Mouse (Mus musculus) forebrain, embryonic 15.5 days (tissue): ENCODE measurements around the gene Dhcr24. TPM values are rescaled to one million over a fixed set of nuclear protein-coding genes. Genes with fewer than 3 reads are reported as not detected.

ENCODE experiments used
- ATAC-seq: fragments of 200-750 bp; cut with Nextera tagmentation; replicated peaks from 2 replicates; pipeline ENCODE4 v1.8.0; 2017; ENCODE audit warnings: mild to moderate bottlenecking, moderate TSS enrichment, moderate library complexity
- H3K27ac ChIP-seq: fragments of 300-500 bp; sonication (generic); replicated peaks from 2 replicates; pipeline ENCODE4 v1.5.1; 2015; ENCODE audit warnings: mild to moderate bottlenecking, inconsistent platforms
- H3K27me3 ChIP-seq: fragments of 300-500 bp; sonication (generic); 2 replicates; pipeline ENCODE4 v1.6.1; 2015; ENCODE audit warnings: inconsistent platforms
- H3K36me3 ChIP-seq: fragments of 300-500 bp; sonication (generic); 2 replicates; pipeline ENCODE4 v1.6.1; 2015; ENCODE audit warnings: mild to moderate bottlenecking, inconsistent platforms
- H3K4me1 ChIP-seq: fragments of 300-500 bp; sonication (generic); 2 replicates; pipeline ENCODE4 v1.6.1; 2015; ENCODE audit warnings: inconsistent platforms
- H3K4me2 ChIP-seq: fragments of 300-500 bp; sonication (generic); replicated peaks from 2 replicates; pipeline ENCODE4 v1.6.1; 2015; ENCODE audit warnings: mild to moderate bottlenecking, inconsistent platforms
- H3K4me3 ChIP-seq: fragments of 300-500 bp; sonication (generic); 2 replicates; pipeline ENCODE4 v1.5.1; 2015; ENCODE audit warnings: mild to moderate bottlenecking, inconsistent platforms
- H3K9ac ChIP-seq: fragments of 300-500 bp; sonication (generic); replicated peaks from 2 replicates; pipeline ENCODE4 v1.6.1; 2015; ENCODE audit warnings: mild to moderate bottlenecking, inconsistent platforms
- H3K9me3 ChIP-seq: fragments of 300-500 bp; sonication (generic); 2 replicates; pipeline ENCODE4 v1.6.1; 2016; ENCODE audit warnings: inconsistent platforms
- WGBS: fragments of 180-500 bp; shearing (Covaris S2); methylation state at CpG from one replicate; pipeline ENCODE4 v1.1.7; 2015; ENCODE audit warnings: mixed read lengths; 5-methylcytosine and 5-hydroxymethylcytosine counted together
- polyA plus RNA-seq: library from polyadenylated mRNA; unstranded; fragments of >200 nt; fragmentation: Nextera tagmentation; extraction: Ambion mirVana; gene quantifications from 2 replicates; pipeline ENCODE4 v1.2.1, GENCODE M21; 2015

Gene Dhcr24
- polyA plus RNA-seq, 1 experiment from 2014 or later, result 4.5 TPM

DNA sequence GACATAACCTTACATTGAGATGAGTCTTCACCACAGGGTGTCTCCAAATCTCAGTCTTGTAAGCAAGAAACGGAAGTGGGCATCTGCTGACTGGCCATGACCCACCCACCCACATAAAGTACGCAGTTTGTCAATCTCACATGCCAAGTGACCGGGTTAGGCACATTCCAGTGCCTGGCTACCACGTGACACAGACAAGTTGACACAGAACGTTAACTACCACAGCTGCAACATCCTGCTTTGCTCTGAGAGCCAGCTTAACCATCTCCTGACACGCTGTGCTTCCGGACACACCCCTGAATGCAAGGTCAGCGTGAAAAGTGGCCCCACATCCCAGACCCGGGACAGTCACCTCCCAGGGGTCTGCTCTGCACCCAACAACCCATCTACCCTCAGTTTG lies 29.3 kb downstream of the Dhcr24 start:
- WGBS, result 85% methylated on average over 9 of the region's 9 CpGs
- H3K9me3 ChIP-seq, result no peaks in the 10 kb centered on the region
- H3K27me3 ChIP-seq, result no peaks in the 10 kb centered on the region
- no peak for ATAC-seq
- peaks cover 37% of the 10 kb centered on the region for H3K36me3 ChIP-seq
- no peak overlapping the region for H3K4me2 ChIP-seq
- H3K4me1 ChIP-seq, result no peaks in the 10 kb centered on the region
- H3K27ac ChIP-seq, result no peak overlapping the region
- no peak overlapping the region for H3K9ac ChIP-seq
- H3K4me3 ChIP-seq, result no peak overlapping the region

GRCm38 (mm10) chr4:106590871-106591270 lies 30.0 kb downstream of the Dhcr24 start:
- Histone ChIP-seq H3K9ac (no peak overlapping the region), H3K27ac (no peak overlapping the region), H3K36me3 (peaks cover 32% of the 10 kb centered on the region), H3K4me3 (no peak overlapping the region), H3K4me1 (no peaks in the 10 kb centered on the region), H3K4me2 (no peak overlapping the region), H3K27me3 (no peaks in the 10 kb centered on the region), H3K9me3 (no peaks in the 10 kb centered on the region)
- WGBS, result 88% methylated on average over 9 of the region's 9 CpGs
- ATAC-seq, result no peak

DNA sequence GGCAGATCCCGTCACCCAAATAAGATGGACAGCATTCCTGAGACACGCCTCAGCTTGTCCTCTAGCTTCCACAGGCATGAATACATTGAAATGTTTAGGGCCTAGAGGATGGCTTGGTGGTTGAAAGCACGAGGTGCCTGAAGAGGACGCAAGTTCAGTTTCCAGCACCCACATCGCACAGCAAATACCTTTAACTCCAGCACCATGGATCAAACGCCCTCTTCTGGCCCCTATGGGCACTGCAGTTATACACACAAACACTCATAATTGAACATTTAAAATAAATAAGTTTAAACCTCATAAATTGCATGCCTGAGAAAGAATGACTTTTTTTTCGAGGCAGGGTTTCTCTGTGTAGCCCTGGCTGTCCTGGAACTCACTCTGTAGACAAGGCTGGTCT lies 32.8 kb downstream of the Dhcr24 start:
- Histone ChIP-seq H3K9me3 (no peaks in the 10 kb centered on the region), H3K27ac (no peak overlapping the region), H3K4me2 (no peak overlapping the region), H3K36me3 (peaks cover 8% of the 10 kb centered on the region; the same call in 1 of the 2 replicates), H3K27me3 (no peaks in the 10 kb centered on the region), H3K4me3 (no peak overlapping the region), H3K9ac (no peak overlapping the region), H3K4me1 (no peaks in the 10 kb centered on the region)
- ATAC-seq, result no peak
- 67% methylated on average over 7 of the region's 7 CpGs for WGBS

GRCm38 (mm10) chr4:106596200-106596599 lies 35.4 kb downstream of the Dhcr24 start:
- no peak for ATAC-seq
- no peaks in the 10 kb centered on the region for H3K4me1 ChIP-seq
- H3K36me3 ChIP-seq, result no peaks in the 10 kb centered on the region
- no peaks in the 10 kb centered on the region for H3K27me3 ChIP-seq
- no peak overlapping the region for H3K27ac ChIP-seq
- H3K4me3 ChIP-seq, result no peak overlapping the region
- no peak overlapping the region for H3K4me2 ChIP-seq
- no peak overlapping the region for H3K9ac ChIP-seq
- 61% methylated on average over 3 of the region's 3 CpGs for WGBS
- no peaks in the 10 kb centered on the region for H3K9me3 ChIP-seq

DNA sequence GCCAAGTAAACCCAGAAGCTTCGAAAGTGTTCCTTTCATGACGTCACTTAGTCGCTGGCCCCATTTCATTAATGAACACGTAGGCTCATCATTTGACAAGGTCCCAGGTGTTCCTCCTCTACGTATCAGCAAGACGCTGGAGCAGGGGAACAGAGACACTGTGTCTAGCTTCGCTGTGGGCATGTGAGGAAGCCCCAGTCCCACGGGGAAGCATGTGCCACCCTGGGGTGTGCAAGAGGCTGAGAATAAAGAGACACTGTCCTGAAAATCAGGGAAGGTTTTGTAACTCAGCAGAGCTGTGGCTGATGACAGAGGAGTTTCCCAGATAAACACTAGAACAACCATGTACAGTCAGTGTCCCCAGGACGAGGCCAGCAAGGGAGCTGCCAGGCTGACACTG lies 36.2 kb downstream of the Dhcr24 start:
- H3K27me3 ChIP-seq, result no peaks in the 10 kb centered on the region
- no peak for ATAC-seq
- H3K9me3 ChIP-seq, result no peaks in the 10 kb centered on the region
- no peak overlapping the region for H3K27ac ChIP-seq
- no peak overlapping the region for H3K9ac ChIP-seq
- no peaks in the 10 kb centered on the region for H3K4me1 ChIP-seq
- no peak overlapping the region for H3K4me3 ChIP-seq
- H3K36me3 ChIP-seq, result no peaks in the 10 kb centered on the region
- no peak overlapping the region for H3K4me2 ChIP-seq
- WGBS, result 77% methylated on average over 9 of the region's 9 CpGs

DNA sequence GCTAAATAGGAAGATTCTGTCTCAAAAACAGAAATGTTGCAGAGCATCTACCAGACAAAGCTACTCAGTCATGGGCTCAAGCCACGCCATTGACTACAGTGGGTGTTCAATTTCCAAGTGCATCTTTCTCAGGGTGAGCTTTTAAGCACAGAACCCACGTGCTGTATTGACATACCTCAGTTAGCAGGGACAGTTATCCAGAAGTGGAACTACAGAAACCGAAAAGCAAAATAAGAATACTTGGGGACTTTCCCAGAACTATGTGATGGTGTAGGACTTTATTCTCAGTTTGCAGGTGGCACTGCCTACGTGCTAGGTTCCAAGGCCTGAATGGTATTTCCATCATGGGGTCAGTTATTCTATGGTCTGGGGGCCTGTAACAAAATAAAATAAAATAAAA lies 36.9 kb downstream of the Dhcr24 start:
- 90% methylated on average over 4 of the region's 4 CpGs for WGBS
- H3K36me3 ChIP-seq, result no peaks in the 10 kb centered on the region
- no peak for ATAC-seq
- H3K27ac ChIP-seq, result no peak overlapping the region
- no peaks in the 10 kb centered on the region for H3K27me3 ChIP-seq
- H3K9ac ChIP-seq, result no peak overlapping the region
- H3K4me1 ChIP-seq, result no peaks in the 10 kb centered on the region
- H3K4me3 ChIP-seq, result no peak overlapping the region
- H3K4me2 ChIP-seq, result no peak overlapping the region
- no peaks in the 10 kb centered on the region for H3K9me3 ChIP-seq

DNA sequence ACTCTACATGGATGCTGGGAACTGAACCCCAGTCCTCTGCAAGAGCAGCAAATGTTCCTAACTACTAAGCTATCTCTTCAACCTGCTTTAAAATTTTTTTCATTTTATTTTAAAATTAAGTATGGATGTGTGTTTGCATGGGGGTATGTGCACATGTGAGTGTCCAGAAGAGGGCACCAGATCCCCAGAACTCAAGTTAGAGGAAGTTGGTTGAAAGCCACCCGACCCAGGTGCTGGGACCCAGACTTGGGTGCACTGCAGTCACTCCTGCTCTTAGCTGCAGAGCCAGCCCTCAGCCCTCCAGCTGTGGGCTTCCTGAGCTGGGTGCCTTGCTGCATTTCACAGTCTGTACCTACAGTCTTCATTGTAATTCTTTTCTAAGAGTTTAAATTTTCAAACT lies 38.6 kb downstream of the Dhcr24 start:
- WGBS, result 74% methylated on average over 1 of the region's 1 CpGs

GRCm38 (mm10) chr4:106600770-106601169 lies 39.9 kb downstream of the Dhcr24 start:
- H3K9me3 ChIP-seq, result no peaks in the 10 kb centered on the region
- H3K4me2 ChIP-seq, result no peak overlapping the region
- no peak overlapping the region for H3K9ac ChIP-seq
- H3K36me3 ChIP-seq, result no peaks in the 10 kb centered on the region
- WGBS, result 88% methylated on average over 4 of the region's 4 CpGs
- H3K27ac ChIP-seq, result no peak overlapping the region
- no peaks in the 10 kb centered on the region for H3K4me1 ChIP-seq
- no peaks in the 10 kb centered on the region for H3K27me3 ChIP-seq
- ATAC-seq, result no peak
- no peak overlapping the region for H3K4me3 ChIP-seq

More for the DNA sequence above, 38.6 kb downstream of the Dhcr24 start:
- H3K36me3 ChIP-seq, result no peaks in the 10 kb centered on the region
- no peak for ATAC-seq
- no peaks in the 10 kb centered on the region for H3K27me3 ChIP-seq
- H3K9ac ChIP-seq, result no peak overlapping the region
- no peak overlapping the region for H3K4me3 ChIP-seq
- H3K9me3 ChIP-seq, result no peaks in the 10 kb centered on the region
- no peaks in the 10 kb centered on the region for H3K4me1 ChIP-seq
- H3K27ac ChIP-seq, result no peak overlapping the region
- H3K4me2 ChIP-seq, result no peak overlapping the region

DNA sequence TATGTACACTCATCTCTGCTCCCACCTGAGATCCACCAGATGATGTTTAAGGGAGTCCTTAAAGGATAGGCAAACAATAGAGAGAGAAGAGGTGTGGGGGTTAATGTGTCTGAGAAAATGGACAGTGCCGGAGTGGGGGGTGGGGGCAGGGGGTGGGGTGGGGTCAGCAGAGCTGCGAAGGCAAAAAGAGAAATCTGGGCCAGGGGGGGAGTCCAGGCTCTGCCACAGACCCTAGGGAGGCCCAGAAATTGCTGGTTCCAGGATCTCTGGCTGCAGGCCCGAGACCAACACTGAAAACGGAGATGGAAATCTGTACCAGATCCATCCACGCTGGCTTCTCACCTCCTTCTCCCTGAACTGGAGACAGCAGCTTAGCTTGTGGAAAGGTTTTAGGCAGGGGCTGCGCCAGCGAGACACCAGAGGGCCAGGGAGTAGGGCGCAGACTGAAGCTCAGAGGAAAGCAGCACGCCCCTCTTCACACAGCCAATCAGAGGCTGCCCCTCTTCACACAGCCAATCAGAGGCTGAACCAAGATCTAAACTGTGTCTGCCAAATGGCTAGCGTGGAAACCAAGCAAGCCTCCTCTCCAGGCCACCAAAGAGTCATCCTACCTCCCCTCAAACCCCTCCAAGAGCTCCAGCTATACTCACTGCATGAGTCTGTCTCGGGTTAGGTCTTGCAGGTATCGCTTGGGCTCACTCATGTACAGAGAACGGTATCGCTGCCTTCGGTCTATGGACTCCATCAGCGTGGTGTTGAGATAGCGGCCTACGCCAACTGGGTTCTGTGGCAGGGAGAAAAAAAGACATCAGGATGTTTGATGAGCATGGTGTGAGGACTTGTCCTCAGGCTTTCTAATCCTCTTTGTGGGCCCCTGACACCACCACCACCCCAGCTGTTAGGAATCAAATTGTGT lies 46.1 kb downstream of the Dhcr24 start:
- H3K36me3 ChIP-seq, result no peaks in the 10 kb centered on the region
- ATAC-seq, result peak; percentile 91
- no peak overlapping the region for H3K27ac ChIP-seq
- H3K9ac ChIP-seq, result 0 out of 2 replicates have a peak overlapping the region, but pooled peaks have one; percentile 4
- H3K4me1 ChIP-seq, result peaks cover 5% of the 10 kb centered on the region; the same call in 1 of the 2 replicates
- H3K27me3 ChIP-seq, result no peaks in the 10 kb centered on the region
- H3K4me2 ChIP-seq, result peak overlapping the region; percentile 37
- 39% methylated on average over 18 of the region's 18 CpGs for WGBS
- peak overlapping the region; percentile 24 for H3K4me3 ChIP-seq
- H3K9me3 ChIP-seq, result no peaks in the 10 kb centered on the region

DNA sequence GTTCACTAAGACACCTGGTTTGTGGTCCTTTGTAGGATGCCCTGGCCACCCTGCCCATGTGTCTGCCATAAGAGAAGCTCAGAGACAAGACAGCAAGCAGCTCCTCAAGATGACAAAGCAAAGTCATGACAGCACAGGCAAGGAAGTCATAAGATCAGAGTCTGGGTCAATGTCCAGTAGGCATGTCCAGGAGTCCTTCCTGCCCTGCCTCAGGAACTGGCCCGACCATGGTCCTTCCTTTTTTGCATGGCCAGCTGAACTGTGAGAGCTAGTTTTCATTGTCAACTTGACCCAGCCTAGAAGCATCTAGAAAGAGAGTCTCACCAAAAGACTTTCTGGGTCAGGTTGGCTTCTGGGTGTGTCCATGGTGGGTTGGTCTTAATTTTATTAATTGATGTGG lies 47.1 kb downstream of the Dhcr24 start:
- Histone ChIP-seq H3K36me3 (no peaks in the 10 kb centered on the region), H3K4me2 (no peak overlapping the region), H3K27ac (no peak overlapping the region), H3K4me1 (peaks cover 5% of the 10 kb centered on the region; the same call in 1 of the 2 replicates), H3K9ac (no peak overlapping the region), H3K4me3 (no peak overlapping the region), H3K27me3 (no peaks in the 10 kb centered on the region), H3K9me3 (no peaks in the 10 kb centered on the region)
- ATAC-seq, result no peak
- WGBS, result 100% methylated on average over 1 of the region's 1 CpGs

- no peak for ATAC-seq
- WGBS, result 77% methylated on average over 8 of the region's 8 CpGs
Measured at GRCm38 (mm10) chr4:106613105-106613504, 52.3 kb downstream of the Dhcr24 start.

GRCm38 (mm10) chr4:106613560-106613959 lies 52.7 kb downstream of the Dhcr24 start:
- Histone ChIP-seq H3K4me2 (no peak overlapping the region), H3K4me1 (peaks cover 5% of the 10 kb centered on the region), H3K4me3 (no peak overlapping the region), H3K9ac (no peak overlapping the region), H3K27me3 (no peaks in the 10 kb centered on the region), H3K36me3 (no peaks in the 10 kb centered on the region), H3K27ac (no peak overlapping the region), H3K9me3 (no peaks in the 10 kb centered on the region)
- WGBS, result 83% methylated on average over 3 of the region's 3 CpGs
- ATAC-seq, result no peak

More at GRCm38 (mm10) chr4:106613105-106613504, 52.3 kb downstream of the Dhcr24 start:
- Histone ChIP-seq H3K4me1 (peaks cover 5% of the 10 kb centered on the region), H3K27ac (no peak overlapping the region), H3K9me3 (no peaks in the 10 kb centered on the region), H3K27me3 (no peaks in the 10 kb centered on the region), H3K4me3 (no peak overlapping the region), H3K4me2 (no peak overlapping the region), H3K9ac (no peak overlapping the region), H3K36me3 (no peaks in the 10 kb centered on the region)
